Mouse (Mus musculus) limb, embryonic 14.5 days (tissue): ENCODE measurements around the gene Kif1c. TPM values are rescaled to one million over a fixed set of nuclear protein-coding genes. Genes with fewer than 3 reads are reported as not detected.
A peak's percentile ranks its signal among the peaks of the same experiment; 100 is the strongest.
"Not testable (repeated sequence)": the region's sequence is repeated elsewhere in the genome, so short reads cannot be mapped to it uniquely, and the experiment has no call there.

Source experiments
- ATAC-seq: fragments of 200-750 bp; cut with Nextera tagmentation; 2 replicates; pipeline ENCODE4 v1.8.0; 2017; ENCODE audit warnings: low read depth, moderate number of reproducible peaks, moderate TSS enrichment; ENCODE audit not compliant: low FRiP score
- DNase-seq: peaks from one replicate; pipeline ENCODE4 v3.0.0-alpha.2; 2015; ENCODE audit warnings: low spot score
- H3K27ac ChIP-seq: fragments of 300-500 bp; sonication (generic); replicated peaks from 2 replicates; pipeline ENCODE4 v1.5.1; 2014; ENCODE audit warnings: low read depth, mild to moderate bottlenecking, low read length, moderate library complexity, mixed read lengths
- H3K27me3 ChIP-seq: fragments of 300-500 bp; sonication (generic); 2 replicates; pipeline ENCODE4 v1.6.1; 2014; ENCODE audit warnings: low read length, mixed read lengths; ENCODE audit not compliant: control insufficient read depth, insufficient read depth
- H3K36me3 ChIP-seq: fragments of 300-500 bp; sonication (generic); 2 replicates; pipeline ENCODE4 v1.6.1; 2014; ENCODE audit warnings: mild to moderate bottlenecking, low read length, moderate library complexity, mixed read lengths; ENCODE audit not compliant: control insufficient read depth, insufficient read depth
- H3K4me1 ChIP-seq: fragments of 300-500 bp; sonication (generic); 2 replicates; pipeline ENCODE4 v1.6.1; 2014; ENCODE audit warnings: antibody characterized with exemption, low read length, mixed read lengths; ENCODE audit not compliant: control insufficient read depth, insufficient read depth
- H3K4me2 ChIP-seq: fragments of 300-500 bp; sonication (generic); replicated peaks from 2 replicates; pipeline ENCODE4 v1.6.1; 2014; ENCODE audit warnings: low read depth, mild to moderate bottlenecking, low read length, moderate library complexity; ENCODE audit not compliant: severe bottlenecking
- H3K4me3 ChIP-seq: fragments of 300-500 bp; sonication (generic); replicated peaks from 2 replicates; pipeline ENCODE4 v1.5.1; 2014; ENCODE audit warnings: low read length
- H3K9ac ChIP-seq: fragments of 300-500 bp; sonication (generic); 2 replicates; pipeline ENCODE4 v1.6.1; 2014; ENCODE audit warnings: mild to moderate bottlenecking, low read depth, low read length, moderate library complexity; ENCODE audit not compliant: severe bottlenecking
- H3K9me3 ChIP-seq: fragments of 300-500 bp; sonication (generic); 2 replicates; pipeline ENCODE4 v1.6.1; 2016; ENCODE audit warnings: low read length; ENCODE audit not compliant: control insufficient read depth
- POLR2A ChIP-seq: fragments of 200-500 bp; IDR thresholded peaks from 2 replicates; pipeline ENCODE4 v1.8.0; 2012; ENCODE audit warnings: inconsistent platforms, mild to moderate bottlenecking, moderate library complexity, borderline replicate concordance; ENCODE audit not compliant: insufficient read depth, insufficient read length; ENCODE audit errors: extremely low read depth
- WGBS: fragments of 180-500 bp; shearing (Covaris S2); extraction: QIAGEN DNeasy Blood & Tissue Kit; methylation state at CpG from one replicate; pipeline ENCODE4 v1.1.7; 2014; 5-methylcytosine and 5-hydroxymethylcytosine counted together
- polyA plus RNA-seq, 2 experiments: library from polyadenylated mRNA; depleted of rRNA in 1 of 2; stranded (reverse) in 1 of 2; unstranded in 1 of 2; fragments of >200 nt; fragmentation: Nextera tagmentation in 1 of 2; extraction: Ambion mirVana in 1 of 2; gene quantifications; 2 replicates each; pipeline versions ENCODE4 v1.2.1 to v1.2.3; 2012 to 2014

The Kif1c gene
- polyA plus RNA-seq, 2 experiments = 14.6 to 45.8 TPM

DNA sequence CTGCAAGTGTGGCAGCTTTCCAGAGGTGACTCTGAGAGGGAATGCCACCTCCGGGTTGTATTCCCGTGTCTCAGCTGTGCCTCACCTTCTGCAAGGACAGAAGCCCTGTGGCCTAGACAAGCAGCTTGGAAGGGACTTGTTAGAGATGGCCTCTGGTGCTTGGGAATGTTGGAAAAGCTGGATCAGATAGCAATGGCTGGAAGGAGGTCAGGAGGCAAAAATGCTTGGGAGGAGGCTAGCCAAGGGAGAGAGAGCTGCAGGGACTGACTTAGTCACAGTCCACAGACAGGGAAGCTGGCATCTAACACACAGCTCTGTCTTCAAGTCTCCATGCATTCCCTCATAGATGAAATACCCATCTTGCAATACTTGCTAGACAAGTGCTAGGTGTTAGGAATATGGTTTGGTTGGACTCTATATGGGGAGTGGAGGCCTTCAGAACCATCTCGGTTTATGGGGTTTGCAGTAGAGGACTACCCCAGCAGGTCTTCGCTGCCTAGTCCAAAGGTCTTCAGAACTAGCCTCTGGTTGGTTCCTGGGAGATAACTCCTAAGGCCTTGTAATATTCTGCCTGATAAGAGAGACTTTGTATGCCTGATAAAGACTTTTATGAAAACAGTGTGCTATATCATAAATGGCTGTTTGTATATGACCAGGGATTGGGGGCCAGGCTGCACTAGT, 52.1 kb downstream of the Kif1c start:
- no peak for ATAC-seq
- TF ChIP-seq POLR2A = no peak
- no peak overlapping the region for H3K9ac ChIP-seq
- H3K27me3 ChIP-seq = no peaks in the 10 kb centered on the region
- H3K4me1 ChIP-seq = no peaks in the 10 kb centered on the region
- no peak overlapping the region for H3K4me2 ChIP-seq
- H3K36me3 ChIP-seq = no peaks in the 10 kb centered on the region
- H3K9me3 ChIP-seq = no peaks in the 10 kb centered on the region
- WGBS = 78% methylated on average over 4 of the region's 4 CpGs
- no peak overlapping the region for H3K27ac ChIP-seq
- DNase-seq = no peak
- no peak overlapping the region for H3K4me3 ChIP-seq

DNA sequence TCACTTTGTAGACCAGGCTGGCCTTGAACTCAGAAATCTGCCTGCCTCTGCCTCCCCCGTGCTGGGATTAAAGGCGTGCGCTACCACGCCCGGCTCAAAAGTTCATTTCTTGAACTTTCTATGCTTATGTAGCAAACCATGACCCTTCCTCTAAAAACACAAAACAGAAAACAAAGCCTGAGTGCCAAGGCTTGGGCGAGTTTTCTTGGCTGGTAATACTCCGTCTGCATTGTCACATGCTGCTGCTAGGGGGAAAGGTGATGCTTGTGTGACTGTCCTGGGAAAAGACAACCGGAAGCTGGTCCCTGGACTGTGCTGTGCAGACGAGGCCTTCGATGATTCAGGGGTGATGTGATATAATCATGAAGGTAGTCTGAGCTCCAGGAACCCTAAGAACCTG, 52.8 kb downstream of the Kif1c start:
- 86% methylated on average over 10 of the region's 10 CpGs for WGBS
- Histone ChIP-seq H3K4me2 (no peak overlapping the region), H3K27ac (no peak overlapping the region), H3K4me3 (no peak overlapping the region), H3K9ac (no peak overlapping the region), H3K9me3 (no peaks in the 10 kb centered on the region), H3K4me1 (no peaks in the 10 kb centered on the region), H3K36me3 (no peaks in the 10 kb centered on the region), H3K27me3 (no peaks in the 10 kb centered on the region)
- no peak for ATAC-seq
- no peak for TF ChIP-seq POLR2A
- no peak for DNase-seq

DNA sequence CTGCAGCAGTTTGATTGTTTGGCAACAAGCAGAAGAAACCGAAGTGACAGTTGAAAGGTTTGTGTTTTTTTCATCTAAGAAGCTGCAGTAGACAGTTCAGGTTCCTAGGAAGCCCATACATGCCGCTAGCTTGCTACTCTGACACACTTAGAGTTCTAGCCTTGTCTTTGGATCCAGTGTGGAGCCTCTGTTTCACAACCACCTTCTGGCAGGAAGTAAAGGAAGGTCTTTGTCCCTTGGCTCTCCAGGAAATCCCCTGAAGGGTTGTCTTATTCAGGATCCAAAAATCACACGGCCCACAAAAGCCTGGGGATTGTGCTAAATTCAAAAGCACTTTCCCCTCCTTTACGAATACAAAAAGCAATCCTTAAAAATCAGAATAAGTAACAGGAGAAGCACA, 54.1 kb downstream of the Kif1c start:
- no peaks in the 10 kb centered on the region for H3K27me3 ChIP-seq
- H3K4me3 ChIP-seq = no peak overlapping the region
- H3K27ac ChIP-seq = no peak overlapping the region
- no peak for TF ChIP-seq POLR2A
- DNase-seq (no peak), ATAC-seq (no peak)
- no peak overlapping the region for H3K9ac ChIP-seq
- no peaks in the 10 kb centered on the region for H3K4me1 ChIP-seq
- H3K36me3 ChIP-seq = no peaks in the 10 kb centered on the region
- H3K4me2 ChIP-seq = no peak overlapping the region
- no peaks in the 10 kb centered on the region for H3K9me3 ChIP-seq
- WGBS = 71% methylated on average over 4 of the region's 4 CpGs

DNA sequence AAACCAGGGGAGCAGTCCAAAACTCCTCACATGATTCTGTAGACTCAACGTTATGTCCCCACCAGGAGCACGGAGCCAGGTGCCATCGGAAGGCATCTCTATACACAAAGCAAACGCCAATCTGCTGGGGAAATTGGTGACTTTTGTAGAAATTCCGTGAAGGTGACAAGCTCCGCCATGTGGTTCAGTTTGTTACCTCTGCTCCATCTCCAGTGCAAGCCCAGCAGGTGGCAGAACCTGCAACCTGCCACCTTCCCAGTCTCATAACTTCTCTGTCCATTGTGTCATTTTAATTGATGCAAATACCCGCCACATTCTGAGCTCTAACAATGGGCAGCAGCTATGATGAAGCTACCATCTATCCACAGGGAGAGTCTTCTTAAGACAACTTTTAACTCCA, 54.6 kb downstream of the Kif1c start:
- no peak for TF ChIP-seq POLR2A
- DNase-seq = no peak
- Histone ChIP-seq H3K9ac (no peak overlapping the region), H3K27me3 (no peaks in the 10 kb centered on the region), H3K4me3 (no peak overlapping the region), H3K36me3 (no peaks in the 10 kb centered on the region), H3K4me2 (no peak overlapping the region), H3K9me3 (no peaks in the 10 kb centered on the region), H3K27ac (no peak overlapping the region), H3K4me1 (no peaks in the 10 kb centered on the region)
- 62% methylated on average over 7 of the region's 7 CpGs for WGBS
- no peak for ATAC-seq

DNA sequence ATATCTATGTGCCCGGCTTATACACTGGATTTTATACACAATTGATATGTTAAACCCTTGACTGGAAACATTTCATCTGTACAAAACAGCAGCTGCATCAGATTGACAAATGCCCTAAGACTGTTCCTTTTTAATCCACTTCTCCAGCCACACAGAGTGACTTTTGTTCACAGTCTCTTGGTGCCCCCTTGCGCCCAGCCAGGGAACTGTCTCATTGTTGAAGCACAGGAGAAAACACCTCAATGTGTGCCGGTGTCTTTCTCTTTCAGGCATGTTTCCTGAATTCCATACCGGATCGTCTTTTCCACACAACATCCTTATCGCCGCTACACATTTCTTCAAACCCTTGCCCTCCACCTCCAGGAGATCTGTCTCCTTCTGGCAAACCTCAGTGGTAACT, 55.3 kb downstream of the Kif1c start:
- H3K9me3 ChIP-seq = no peaks in the 10 kb centered on the region
- no peak for TF ChIP-seq POLR2A
- no peak overlapping the region for H3K9ac ChIP-seq
- WGBS = 12% methylated on average over 7 of the region's 7 CpGs
- no peaks in the 10 kb centered on the region for H3K4me1 ChIP-seq
- H3K27ac ChIP-seq = no peak overlapping the region
- DNase-seq (peak; percentile 75), ATAC-seq (no peak; the same call in 1 of the 2 replicates)
- H3K27me3 ChIP-seq = no peaks in the 10 kb centered on the region
- H3K4me2 ChIP-seq = no peak overlapping the region
- H3K36me3 ChIP-seq = no peaks in the 10 kb centered on the region
- H3K4me3 ChIP-seq = no peak overlapping the region

DNA sequence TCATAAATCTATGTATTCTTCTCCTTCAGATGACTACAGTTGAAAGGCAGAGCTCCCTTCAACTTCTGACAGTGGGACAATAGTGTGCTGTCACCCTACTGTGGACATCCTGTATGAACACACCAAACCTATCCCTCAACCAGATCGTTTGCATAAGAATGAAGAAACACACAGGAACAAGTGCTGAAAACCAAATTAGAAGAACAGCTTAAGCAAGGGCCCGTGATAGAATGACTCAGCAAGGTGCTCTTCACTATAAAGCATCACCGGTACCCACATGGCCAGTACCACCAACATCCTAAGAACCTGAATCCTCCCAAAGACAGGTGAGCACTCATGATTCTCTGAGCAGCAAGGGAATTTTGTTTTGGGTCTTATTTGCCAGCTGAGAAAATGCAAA, 60.1 kb downstream of the Kif1c start:
- H3K36me3 ChIP-seq, DNase-seq, H3K4me3 ChIP-seq, H3K9me3 ChIP-seq, ATAC-seq, H3K4me1 ChIP-seq, H3K27me3 ChIP-seq, H3K4me2 ChIP-seq, H3K9ac ChIP-seq, H3K27ac ChIP-seq: not testable (repeated sequence)
- 72% methylated on average over 3 of the region's 3 CpGs for WGBS
